Mouse (Mus musculus) liver, embryonic 14.5 days (tissue): ENCODE results near the gene Brwd1.

Experiments used
- CTCF ChIP-seq: IDR thresholded peaks from 2 replicates; pipeline ENCODE4 v1.5.1; 2016; ENCODE audit warnings: antibody characterized with exemption, low read depth, control low read depth
- EP300 ChIP-seq: IDR thresholded peaks from 2 replicates; pipeline ENCODE4 v1.6.1; 2016; ENCODE audit warnings: antibody characterized with exemption, low read depth

GRCm38 (mm10) chr16:96127657-96128344 is 45.5 kb upstream of the Brwd1 start, which contains the start of gene Hmgn1:
- TF ChIP-seq EP300 = no peak
- TF ChIP-seq CTCF = no peak
